Mouse (Mus musculus) embryo, embryonic 9.5 days (tissue): ENCODE results near the gene Nmnat3.

Experiments used
- DNase-seq: peaks from one replicate; pipeline ENCODE4 v3.0.0-alpha.2; 2017; ENCODE audit errors: extremely low spot score

Gene Nmnat3

DNA sequence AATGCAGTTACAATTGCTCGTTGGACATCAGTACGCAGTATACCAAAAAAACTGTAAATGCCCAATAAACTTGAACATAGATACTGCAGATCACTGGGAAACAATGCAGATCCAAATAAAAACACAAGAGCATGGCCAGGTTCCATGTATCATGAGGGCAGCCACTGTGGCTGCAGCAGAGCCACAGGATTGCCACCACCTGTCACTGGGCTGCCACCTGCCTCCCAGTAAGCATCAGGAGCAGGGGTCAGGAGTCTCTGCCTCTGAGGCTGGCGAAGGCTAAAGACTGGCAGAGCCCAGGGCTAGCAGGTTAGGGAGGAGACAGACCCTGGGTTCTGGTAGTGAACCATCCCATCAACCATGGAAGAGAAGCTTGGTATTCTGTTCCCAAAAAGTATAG is 67.7 kb downstream of the Nmnat3 start:
- DNase-seq = no peak

- no peak for DNase-seq
These were observed 73.8 kb downstream of the Nmnat3 start for GRCm38 (mm10) chr9:98361047-98361446.

DNA sequence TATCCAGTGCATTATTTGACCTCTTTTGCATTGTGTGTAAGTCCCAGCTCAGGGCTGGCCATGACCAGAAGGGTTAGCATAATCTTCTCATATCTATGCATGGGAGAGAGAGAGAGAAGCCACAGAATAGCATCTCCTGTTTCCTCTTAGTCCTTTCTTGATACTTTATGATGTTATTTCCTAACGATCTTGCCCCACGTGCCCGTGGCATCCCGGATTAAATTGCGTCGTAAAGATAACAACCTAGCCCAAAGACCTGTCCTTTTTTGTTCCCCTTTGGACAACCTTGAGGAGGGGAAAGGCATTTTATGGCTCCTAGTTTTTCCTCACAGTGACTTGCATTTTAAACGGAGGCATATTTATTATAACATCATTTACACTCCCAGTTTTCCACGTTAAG is 78.8 kb downstream of the Nmnat3 start:
- DNase-seq = no peak

GRCm38 (mm10) chr9:98367333-98367962 is 80.2 kb downstream of the Nmnat3 start:
- DNase-seq = no peak

DNA sequence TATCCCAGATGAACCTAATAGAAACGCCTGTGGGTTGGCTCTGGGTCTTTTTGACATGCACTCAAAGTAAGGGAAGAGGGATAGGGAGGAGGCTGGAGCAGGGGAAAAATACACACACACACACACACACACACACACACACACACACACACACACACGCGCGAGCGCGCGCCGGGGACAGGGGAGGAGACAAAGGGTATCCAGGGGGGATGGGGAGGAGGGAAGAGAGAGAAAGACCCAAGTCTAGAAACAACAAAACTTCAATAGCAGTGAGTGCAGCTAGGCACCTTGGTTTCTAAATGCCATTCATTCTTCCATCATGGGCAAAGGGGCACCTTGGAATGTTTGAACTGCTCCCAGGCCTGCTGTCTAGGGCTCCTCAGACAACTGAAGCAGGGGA is 82.5 kb downstream of the Nmnat3 start:
- DNase-seq = no peak

DNA sequence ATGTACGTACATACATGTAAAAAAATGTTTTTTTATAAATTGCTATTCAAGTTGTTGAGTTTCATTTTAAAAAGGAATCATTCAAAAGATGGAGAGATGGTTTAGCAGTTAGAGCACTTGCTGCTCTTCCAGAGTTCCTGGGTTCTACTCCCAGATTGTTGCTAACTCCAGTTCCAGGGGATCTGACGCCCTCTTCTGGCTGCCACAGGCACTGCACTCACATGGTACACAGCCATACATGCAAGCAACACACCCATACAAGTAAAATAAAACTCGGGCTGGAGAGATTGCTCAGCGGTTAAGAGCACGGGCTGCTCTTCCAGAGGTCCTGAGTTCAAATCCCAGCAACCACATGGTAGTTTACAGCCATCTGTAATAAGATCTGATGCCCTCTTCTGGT is 86.1 kb downstream of the Nmnat3 start:
- DNase-seq = no peak

DNA sequence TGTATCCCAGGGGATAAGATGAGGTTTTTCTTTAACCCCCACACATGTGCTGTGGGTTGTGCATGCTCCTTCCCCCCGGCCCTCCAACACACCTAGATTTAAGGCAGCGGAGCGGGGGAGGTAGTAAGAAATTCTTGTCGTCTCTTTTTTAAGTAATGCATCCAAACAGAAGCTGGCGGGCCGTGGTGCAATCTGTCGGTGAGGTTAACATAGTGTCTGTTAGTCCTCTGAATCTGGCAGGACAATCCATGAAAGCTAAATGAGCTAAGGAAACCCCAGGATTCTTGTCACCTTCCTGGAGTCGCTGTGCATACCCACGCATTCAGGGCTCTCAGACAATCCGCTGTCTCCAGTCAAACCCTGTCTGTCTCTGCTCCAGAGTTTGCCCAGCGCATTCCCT is 87.7 kb downstream of the Nmnat3 start:
- no peak for DNase-seq

DNA sequence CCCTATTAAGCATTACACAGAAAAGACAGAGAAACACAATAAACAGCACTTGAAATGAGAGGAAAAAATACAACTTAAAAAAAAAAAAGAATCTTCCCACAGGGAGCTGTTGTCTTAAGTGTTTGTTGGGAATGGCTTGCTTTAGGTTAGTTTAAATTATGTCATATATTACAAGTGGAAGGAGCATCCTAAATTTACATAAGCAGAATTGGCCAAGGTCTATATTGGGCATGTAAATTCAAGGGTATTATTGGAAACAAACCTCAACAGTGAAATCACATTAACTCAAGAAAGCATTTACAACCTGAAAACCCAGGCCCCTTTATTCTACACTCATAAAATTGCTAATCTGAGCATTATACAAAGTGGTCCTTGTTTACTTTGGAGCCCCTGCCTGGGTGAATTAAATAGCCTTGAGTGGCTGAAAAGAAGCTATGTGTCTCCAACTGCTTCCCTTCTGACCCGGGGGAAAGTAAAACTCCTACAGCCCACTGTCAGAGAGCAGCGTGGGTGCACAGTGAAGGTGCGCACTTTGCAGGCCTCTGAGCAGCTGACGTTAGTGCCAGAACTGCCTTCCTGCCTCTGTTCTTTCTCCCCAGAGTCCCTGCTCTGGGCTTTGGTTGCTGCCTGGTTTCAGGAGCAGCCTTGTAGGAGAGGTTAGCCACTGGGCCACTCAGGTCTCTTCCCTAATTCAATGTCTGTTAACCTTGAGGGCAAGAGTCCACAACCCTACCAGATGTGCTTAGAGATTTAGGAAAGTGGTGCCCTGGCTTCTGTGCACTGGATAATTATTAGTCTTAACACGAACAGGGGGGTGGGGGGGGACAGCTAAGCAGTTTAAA is 88.3 kb downstream of the Nmnat3 start:
- no peak for DNase-seq

GRCm38 (mm10) chr9:98379736-98380135 is 92.5 kb downstream of the Nmnat3 start:
- no peak for DNase-seq

- no peak for DNase-seq
These were observed 93.4 kb downstream of the Nmnat3 start for GRCm38 (mm10) chr9:98380593-98380992.

DNA sequence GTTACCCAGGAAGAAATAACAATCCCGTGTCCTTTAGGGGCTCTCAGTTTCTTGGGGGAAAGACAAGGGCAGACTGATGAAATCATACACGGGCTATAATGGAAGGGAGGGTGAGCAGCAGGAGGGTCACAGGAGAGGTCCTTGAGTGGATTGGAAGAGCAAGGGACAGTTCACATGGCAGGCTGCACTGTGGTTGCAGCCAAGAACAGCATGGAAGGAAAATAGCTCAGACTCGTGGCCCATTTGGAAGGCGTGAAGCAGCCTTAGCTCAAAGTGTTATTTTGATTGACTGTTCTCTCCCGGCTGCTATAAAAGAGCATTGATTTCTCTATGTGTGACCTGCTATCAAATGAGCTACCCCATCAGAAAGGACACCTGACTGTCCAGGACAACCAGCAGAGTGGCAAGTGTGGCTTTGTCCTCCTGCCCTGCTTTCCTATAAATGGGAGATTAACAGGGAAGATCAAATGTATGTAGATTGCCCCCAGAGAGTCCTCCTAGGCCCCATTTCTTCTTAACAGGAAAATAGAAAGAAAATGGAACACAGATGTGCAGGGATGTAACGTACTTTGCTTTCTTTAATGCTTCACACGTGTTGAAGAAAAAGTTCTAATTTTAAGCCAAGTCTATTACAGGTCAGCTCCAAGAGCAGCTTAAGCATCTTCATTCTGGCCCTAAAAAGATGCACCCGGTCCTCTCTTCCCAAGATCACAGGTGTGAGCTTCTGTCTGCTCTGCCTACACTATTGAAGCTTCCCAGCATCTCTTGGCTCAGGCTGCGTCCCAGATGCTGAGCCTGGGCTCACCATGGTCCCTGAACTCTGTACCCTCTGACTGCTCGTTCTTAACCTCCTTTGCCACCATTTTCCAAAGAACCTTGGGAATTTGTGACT is 100.8 kb downstream of the Nmnat3 start:
- DNase-seq = no peak

DNA sequence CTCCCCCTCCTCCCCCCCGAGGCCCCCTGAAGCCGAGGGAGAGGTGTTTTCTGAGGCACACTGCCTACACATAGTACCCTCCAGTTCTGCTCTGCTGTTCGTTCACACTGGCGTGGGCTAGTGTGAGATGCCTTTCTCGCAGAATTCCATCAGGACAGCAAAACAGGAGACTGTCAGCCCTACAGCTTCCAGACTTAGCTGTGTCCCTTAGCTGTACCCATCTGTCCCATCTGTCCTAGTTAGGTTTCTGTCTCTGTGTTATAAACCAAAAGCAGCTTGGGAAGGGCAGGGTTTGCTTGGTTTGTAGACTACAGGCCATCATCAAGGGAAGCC is 101.4 kb downstream of the Nmnat3 start:
- no peak for DNase-seq

GRCm38 (mm10) chr9:98393496-98393895 is 106.3 kb downstream of the Nmnat3 start:
- DNase-seq = no peak

GRCm38 (mm10) chr9:98397211-98397610 is 110.0 kb downstream of the Nmnat3 start:
- no peak for DNase-seq

- DNase-seq = no peak
These were observed 110.6 kb downstream of the Nmnat3 start for GRCm38 (mm10) chr9:98397866-98398265.

GRCm38 (mm10) chr9:98400185-98400894 is 113.1 kb downstream of the Nmnat3 start:
- DNase-seq = no peak

- no peak for DNase-seq
These were observed 114.4 kb downstream of the Nmnat3 start for GRCm38 (mm10) chr9:98401611-98402010.

DNA sequence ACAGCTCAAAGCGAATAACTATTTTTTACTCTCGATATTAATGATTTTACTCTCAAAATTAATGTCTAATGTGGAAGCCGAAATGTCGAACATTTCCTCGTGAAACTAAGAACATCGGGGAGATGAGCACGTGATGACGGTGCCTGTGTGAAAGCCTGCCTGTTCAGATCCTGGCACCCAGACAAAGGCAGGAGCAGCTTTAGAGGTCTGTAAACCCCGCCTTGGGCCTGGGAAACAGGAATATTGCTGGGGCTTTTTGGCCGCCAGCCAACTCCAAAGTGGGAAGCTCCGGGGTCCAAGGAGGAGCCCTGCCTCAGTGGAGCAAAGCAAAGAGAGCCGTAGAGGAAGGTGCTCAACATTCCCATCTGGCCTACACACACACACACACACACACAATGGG is 120.5 kb downstream of the Nmnat3 start:
- no peak for DNase-seq

- peak; percentile 76 for DNase-seq
These were observed 121.9 kb downstream of the Nmnat3 start for GRCm38 (mm10) chr9:98409137-98409536.

GRCm38 (mm10) chr9:98415427-98415826 is 128.2 kb downstream of the Nmnat3 start:
- DNase-seq = no peak

GRCm38 (mm10) chr9:98417919-98418318 is 130.7 kb downstream of the Nmnat3 start:
- DNase-seq = peak; percentile 46

DNA sequence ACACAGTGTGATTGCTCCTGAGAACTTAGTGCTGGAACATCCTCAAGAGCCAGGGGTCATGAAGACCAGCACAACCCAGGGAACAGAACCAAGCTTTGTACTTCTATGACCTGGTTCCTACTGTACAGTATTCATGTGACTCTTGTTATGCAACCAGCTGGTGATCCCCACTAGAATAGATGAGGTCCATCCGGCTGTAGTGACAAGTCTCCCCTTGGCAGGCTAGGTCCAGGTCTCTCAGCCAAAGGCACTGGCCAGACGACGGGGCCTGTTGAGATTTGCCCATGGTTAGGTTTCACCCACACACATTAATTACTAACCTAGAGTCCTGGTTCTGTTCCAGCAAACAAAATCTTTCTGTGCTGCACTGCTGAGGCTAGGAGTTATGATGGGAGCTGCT is 131.1 kb downstream of the Nmnat3 start:
- DNase-seq = no peak
